Mouse (Mus musculus): Measurements from ENCODE around the gene Hfe. TPM values are rescaled to one million over a fixed set of nuclear protein-coding genes. Genes with fewer than 3 reads are reported as not detected.
"Not testable (repeated sequence)": the region's sequence is repeated elsewhere in the genome, so short reads cannot be mapped to it uniquely, and the experiment has no call there.

Hfe gene
- polyA plus RNA-seq, 2 experiments, result 3.4 to 10.8 TPM

DNA sequence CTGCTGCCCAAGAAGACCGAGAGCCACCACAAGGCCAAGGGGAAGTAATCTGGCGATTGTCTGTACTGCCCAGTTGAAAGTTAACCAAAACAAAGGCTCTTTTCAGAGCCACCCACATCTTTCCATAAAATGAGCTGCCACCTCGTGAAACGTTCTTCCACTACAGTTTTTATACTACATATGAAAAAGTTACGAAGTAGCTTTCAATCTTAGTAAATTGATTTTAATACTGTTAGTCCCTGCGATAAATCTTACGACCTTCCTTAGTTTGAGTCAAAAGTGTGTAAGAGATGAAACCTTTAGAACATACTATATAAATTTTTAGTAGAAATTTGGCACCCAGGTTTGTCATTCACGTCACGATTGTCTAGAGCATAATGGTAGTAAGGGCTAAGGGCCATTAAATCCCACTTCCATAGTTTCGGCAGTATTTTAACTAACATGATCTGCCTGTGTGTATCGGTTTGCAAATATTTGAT is 40.9 kb upstream of the Hfe start:
- Histone ChIP-seq H3K27me3 (ENCODE audit: control insufficient read depth, insufficient read depth, low read length) (no peaks in the 10 kb centered on the region), H3K36me3 (replicated peaks; ENCODE audit: control insufficient read depth, insufficient read depth, low read depth) (no peaks in the 10 kb centered on the region), H3K4me3 (ENCODE audit: insufficient read depth in 1 of 2, low read depth in 2 of 2, low read length in 2 of 2) (peak overlapping the region; percentile 51 to 59), H3K4me1 (replicated peaks; ENCODE audit: control insufficient read depth in 2 of 2, insufficient read depth in 2 of 2, low read length in 1 of 2) (peaks cover 28 to 30% of the 10 kb centered on the region in 2 experiments), H3K4me2 (ENCODE audit: low read depth) (peak overlapping the region; percentile 69), H3K27ac (peak overlapping the region; percentile 99), H3K9ac (replicated peaks) (peak overlapping the region; percentile 87), H3K9me3 (ENCODE audit: control insufficient read depth, low read length) (no peaks in the 10 kb centered on the region)
- TF ChIP-seq EP300 (IDR thresholded peaks at IDR 0.05; ENCODE audit: low read depth) (no peak; the same call in 1 of the 2 replicates), CTCF (IDR thresholded peaks at IDR 0.05; ENCODE audit: low read depth) (no peak)
- 1% methylated on average over 11 of the region's 11 CpGs for WGBS (ENCODE audit: insufficient replicate concordance)
- ATAC-seq (ENCODE audit: insufficient read depth), result peak; percentile 32
- DNase-seq (ENCODE audit: low read depth in 3 of 3, low spot score in 3 of 3), result peak in 1 of 3 experiments; percentile 66

DNA sequence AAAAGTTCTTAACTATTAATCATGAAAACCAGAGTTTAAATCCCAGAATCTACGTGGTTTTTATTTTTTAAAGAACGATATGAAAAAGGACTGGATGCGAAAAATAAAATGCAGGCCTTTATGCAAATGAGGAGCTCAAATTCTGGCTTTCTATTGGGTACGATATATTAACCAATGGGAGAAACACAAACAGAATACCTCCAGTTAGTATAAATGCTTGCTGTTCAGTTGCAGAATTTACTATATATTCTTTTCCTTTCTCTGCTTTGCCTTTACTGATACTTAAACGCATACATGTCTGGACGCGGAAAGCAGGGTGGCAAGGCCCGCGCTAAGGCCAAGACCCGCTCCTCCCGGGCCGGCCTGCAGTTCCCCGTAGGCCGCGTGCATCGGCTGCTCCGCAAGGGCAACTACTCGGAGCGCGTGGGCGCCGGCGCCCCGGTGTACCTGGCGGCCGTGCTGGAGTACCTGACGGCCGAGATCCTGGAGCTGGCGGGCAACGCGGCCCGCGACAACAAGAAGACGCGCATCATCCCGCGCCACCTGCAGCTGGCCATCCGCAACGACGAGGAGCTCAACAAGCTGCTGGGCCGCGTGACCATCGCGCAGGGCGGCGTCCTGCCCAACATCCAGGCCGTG is 40.3 kb upstream of the Hfe start, which contains the start of gene Hist1h2ab:
Gene Hist1h2ab, plus strand, starts transcription at position 288 of the 639 bp plus-strand sequence.
- H3K27me3 ChIP-seq (ENCODE audit: control insufficient read depth, insufficient read depth, low read length); H3K9me3 ChIP-seq (ENCODE audit: control insufficient read depth, low read length); H3K36me3 ChIP-seq (replicated peaks; ENCODE audit: control insufficient read depth, insufficient read depth, low read depth): not testable (repeated sequence)
- Histone ChIP-seq H3K4me1 (replicated peaks; ENCODE audit: control insufficient read depth in 2 of 2, insufficient read depth in 2 of 2, low read length in 1 of 2) (peaks cover 26 to 28% of the 10 kb centered on the region in 2 experiments), H3K27ac (peak within 1 kb of the TSS; percentile 99), H3K4me3 (ENCODE audit: insufficient read depth in 1 of 2, low read depth in 2 of 2, low read length in 2 of 2) (peak within 1 kb of the TSS; percentile 51 to 59), H3K4me2 (ENCODE audit: low read depth) (peak within 1 kb of the TSS; percentile 69), H3K9ac (replicated peaks) (peak within 1 kb of the TSS; percentile 87)
- under 1% methylated on average over 31 of the region's 47 CpGs for WGBS (ENCODE audit: insufficient replicate concordance)
- peak; percentile 74 for TF ChIP-seq EP300 (IDR thresholded peaks at IDR 0.05; ENCODE audit: low read depth)
- peak; percentile 85 to 90 (median 86) for DNase-seq (ENCODE audit: low read depth in 3 of 3, low spot score in 3 of 3)
- peak; percentile 38 for ATAC-seq (ENCODE audit: insufficient read depth)

DNA sequence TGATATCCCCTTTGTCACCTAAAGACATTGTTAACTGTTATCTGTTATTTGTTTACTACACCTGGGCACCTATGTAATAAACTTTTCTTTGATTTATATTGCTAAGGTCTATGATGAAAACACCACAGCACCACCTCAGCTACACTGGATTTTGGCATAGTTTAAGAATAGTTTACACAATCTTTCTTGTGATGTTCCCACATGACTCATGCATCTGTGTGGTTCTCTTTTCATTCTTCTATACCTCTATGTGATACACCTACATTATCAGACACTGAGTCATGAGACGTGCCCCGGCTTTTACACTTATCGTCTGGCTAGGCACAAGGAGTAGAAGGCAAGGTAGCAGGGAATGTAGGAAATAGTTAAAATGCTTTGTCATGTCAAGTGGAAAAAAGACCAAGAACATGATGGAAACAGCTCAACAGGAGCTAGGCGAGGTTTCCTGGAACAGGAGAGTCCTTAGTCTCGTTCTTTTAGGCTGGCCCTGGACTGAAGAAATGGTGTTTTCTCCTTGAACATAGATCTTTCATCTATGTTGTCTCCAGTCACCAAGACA is 39.0 kb upstream of the Hfe start:
- no peaks in the 10 kb centered on the region for H3K27me3 ChIP-seq (ENCODE audit: control insufficient read depth, insufficient read depth, low read length)
- H3K4me1 ChIP-seq (replicated peaks; ENCODE audit: control insufficient read depth in 2 of 2, insufficient read depth in 2 of 2, low read length in 1 of 2), result peaks cover 20 to 23% of the 10 kb centered on the region in 2 experiments
- no peaks in the 10 kb centered on the region for H3K36me3 ChIP-seq (replicated peaks; ENCODE audit: control insufficient read depth, insufficient read depth, low read depth)
- H3K4me3 ChIP-seq (ENCODE audit: insufficient read depth in 1 of 2, low read depth in 2 of 2, low read length in 2 of 2), result no peak overlapping the region
- peak overlapping the region; percentile 99 for H3K27ac ChIP-seq
- no peak overlapping the region for H3K4me2 ChIP-seq (ENCODE audit: low read depth)
- TF ChIP-seq CTCF (IDR thresholded peaks at IDR 0.05; ENCODE audit: low read depth), result no peak
- TF ChIP-seq EP300 (IDR thresholded peaks at IDR 0.05; ENCODE audit: low read depth), result no peak
- peak overlapping the region; percentile 6 for H3K9ac ChIP-seq (replicated peaks)
- 79% methylated on average over 5 of the region's 5 CpGs for WGBS (ENCODE audit: insufficient replicate concordance)
- no peaks in the 10 kb centered on the region for H3K9me3 ChIP-seq (ENCODE audit: control insufficient read depth, low read length)
- no peak for DNase-seq (ENCODE audit: low read depth in 3 of 3, low spot score in 3 of 3)
- ATAC-seq (ENCODE audit: insufficient read depth), result no peak

DNA sequence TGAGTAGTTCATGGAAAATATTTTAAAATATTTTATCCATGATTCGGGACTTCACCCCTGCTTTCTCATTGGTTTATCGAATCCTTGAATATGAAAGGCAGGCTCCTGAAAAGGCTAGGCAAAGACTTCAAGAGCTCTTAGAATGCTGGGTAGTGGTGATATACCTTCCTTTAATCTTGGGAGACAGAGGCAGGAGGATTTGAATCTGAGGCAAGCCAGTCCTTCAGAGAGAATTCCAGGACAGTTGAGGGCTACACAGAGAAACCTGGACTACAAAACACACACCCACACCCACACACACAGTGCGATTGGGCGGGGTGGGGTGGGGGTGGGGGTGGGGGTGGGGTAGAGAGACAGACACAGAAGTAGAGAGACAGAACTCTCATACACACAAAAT is 37.2 kb upstream of the Hfe start:
- peak overlapping the region; percentile 100 for H3K27ac ChIP-seq
- peak in 1 of 3 experiments; percentile 66 for DNase-seq (ENCODE audit: low read depth in 3 of 3, low spot score in 3 of 3)
- ATAC-seq (ENCODE audit: insufficient read depth), result no peak
- peak overlapping the region; percentile 98 for H3K9ac ChIP-seq (replicated peaks)
- H3K27me3 ChIP-seq (ENCODE audit: control insufficient read depth, insufficient read depth, low read length), result no peaks in the 10 kb centered on the region
- peaks cover 20 to 28% of the 10 kb centered on the region in 2 experiments for H3K4me1 ChIP-seq (replicated peaks; ENCODE audit: control insufficient read depth in 2 of 2, insufficient read depth in 2 of 2, low read length in 1 of 2)
- H3K4me2 ChIP-seq (ENCODE audit: low read depth), result peak overlapping the region; percentile 89
- H3K9me3 ChIP-seq (ENCODE audit: control insufficient read depth, low read length), result no peaks in the 10 kb centered on the region
- no peaks in the 10 kb centered on the region for H3K36me3 ChIP-seq (replicated peaks; ENCODE audit: control insufficient read depth, insufficient read depth, low read depth)
- peak overlapping the region in 1 of 2 experiments; percentile 61; a peak in 2 of 4 replicates for H3K4me3 ChIP-seq (ENCODE audit: insufficient read depth in 1 of 2, low read depth in 2 of 2, low read length in 2 of 2)
- 7% methylated on average over 4 of the region's 4 CpGs for WGBS (ENCODE audit: insufficient replicate concordance)
- TF ChIP-seq EP300 (IDR thresholded peaks at IDR 0.05; ENCODE audit: low read depth) (no peak), CTCF (IDR thresholded peaks at IDR 0.05; ENCODE audit: low read depth) (no peak)

Data from liver, embryonic 14.5 days (tissue).